Mouse (Mus musculus) ES-E14 (cell line): ENCODE results near the gene Cacng5. TPM values are rescaled to one million over a fixed set of nuclear protein-coding genes. Genes with fewer than 3 reads are reported as not detected.

Experiments used
- DNase-seq: peaks from one replicate; pipeline ENCODE4 v3.0.0-alpha.2; 2013; ENCODE audit warnings: low read depth, low spot score
- H3K27ac ChIP-seq: 2 replicates; pipeline ENCODE4 v1.5.1; 2012; ENCODE audit warnings: low read depth, mild to moderate bottlenecking, low read length, moderate library complexity, mixed read lengths; ENCODE audit not compliant: poor library complexity, insufficient read depth, severe bottlenecking
- H3K36me3 ChIP-seq: 2 replicates; pipeline ENCODE4 v1.6.1; 2012; ENCODE audit warnings: mild to moderate bottlenecking, low read length, moderate library complexity, mixed read lengths; ENCODE audit not compliant: control insufficient read depth, poor library complexity, insufficient read depth, severe bottlenecking
- H3K4me1 ChIP-seq, 2 experiments: fragments of 150-350 bp in 1 of 2; sonication (generic) in 1 of 2; 2 replicates each; pipeline ENCODE4 v1.6.1; 2012; ENCODE audit warnings: low read length in 2 of 2, mild to moderate bottlenecking in 1 of 2, mixed read lengths in 1 of 2; ENCODE audit not compliant: control insufficient read depth in 2 of 2, insufficient read depth in 2 of 2, poor library complexity in 1 of 2
- H3K4me3 ChIP-seq, 2 experiments: fragments of 150-350 bp in 1 of 2; sonication (generic) in 1 of 2; 2 replicates each; pipeline ENCODE4 v1.5.1; 2012; ENCODE audit warnings: low read length in 2 of 2, low read depth in 1 of 2, mild to moderate bottlenecking in 1 of 2, mixed read lengths in 1 of 2; ENCODE audit not compliant: insufficient read depth in 1 of 2, poor library complexity in 1 of 2, severe bottlenecking in 1 of 2
- H3K9ac ChIP-seq: 2 replicates; pipeline ENCODE4 v1.6.1; 2012; ENCODE audit warnings: low read depth, mild to moderate bottlenecking, low read length, mixed read lengths; ENCODE audit not compliant: poor library complexity, insufficient read depth, severe bottlenecking
- H3K9me3 ChIP-seq: fragments of 150-350 bp; sonication (generic); 2 replicates; pipeline ENCODE4 v1.6.1; 2012; ENCODE audit warnings: low read depth, mild to moderate bottlenecking, low read length; ENCODE audit not compliant: control insufficient read depth, insufficient read depth
- CHD2 ChIP-seq: IDR thresholded peaks from 2 replicates; pipeline ENCODE4 v1.6.1; 2014; ENCODE audit warnings: mild to moderate bottlenecking, low read depth, low read length, inconsistent platforms
- HCFC1 ChIP-seq: IDR thresholded peaks from 2 replicates; pipeline ENCODE4 v1.6.1; 2012; ENCODE audit warnings: low read length, inconsistent platforms, borderline replicate concordance; ENCODE audit not compliant: insufficient read depth
- MAFK ChIP-seq: IDR thresholded peaks from 2 replicates; pipeline ENCODE4 v1.6.1; 2014; ENCODE audit warnings: mild to moderate bottlenecking, low read depth, low read length, inconsistent platforms; ENCODE audit not compliant: insufficient read depth
- ZC3H11A ChIP-seq: IDR thresholded peaks from 2 replicates; pipeline ENCODE4 v1.6.1; 2012; ENCODE audit warnings: low read depth, mild to moderate bottlenecking, inconsistent platforms, low read length, borderline replicate concordance
- ZNF384 ChIP-seq: IDR thresholded peaks from 2 replicates; pipeline ENCODE4 v1.6.1; 2012; ENCODE audit warnings: low read depth, low read length, inconsistent platforms
- in situ Hi-C, 2 experiments: fragments of 600-800 bp; cut with MboI; formaldehyde crosslinking; loops; one replicate each; pipeline ENCODE4 v1.15.1; 2025; ENCODE audit warnings: low sequenced_read_pairs in 2 of 2, inconsistent platforms in 1 of 2; ENCODE audit not compliant: unreplicated experiment in 2 of 2
- total RNA-seq: library from RNA; depleted of rRNA; stranded (reverse); fragments of 300-350 nt; gene quantifications from 2 replicates; pipeline ENCODE4 v1.2.3, GENCODE M21; 2012

Cacng5 gene
- total RNA-seq, 1 experiment = 0.40 TPM

DNA sequence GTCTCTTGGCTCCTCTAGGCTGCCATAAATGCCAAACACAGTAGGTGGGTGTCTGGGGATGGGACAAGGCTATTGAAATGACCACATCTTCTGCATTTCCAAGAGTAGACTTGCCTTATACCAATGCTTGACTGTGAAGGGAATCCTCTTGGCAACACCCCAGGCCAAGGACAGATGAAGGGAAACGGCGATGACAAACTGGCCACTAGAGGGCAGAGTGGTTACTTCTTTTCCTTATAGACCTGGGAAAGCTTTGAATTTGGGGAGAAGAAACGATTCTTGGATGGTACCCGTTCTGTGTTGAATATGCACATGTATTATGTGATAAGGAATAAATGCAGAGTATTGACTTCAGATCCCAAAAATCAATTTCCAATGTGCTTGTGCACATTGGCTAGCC lies 50.8 kb downstream of the Cacng5 start:
- H3K36me3 ChIP-seq = no peaks in the 10 kb centered on the region
- no peak overlapping the region for H3K27ac ChIP-seq
- H3K4me1 ChIP-seq = peaks cover 0 to 2% of the 10 kb centered on the region in 2 experiments; a peak in 1 of 4 replicates
- no peak overlapping the region for H3K9ac ChIP-seq
- in situ Hi-C loops = loop anchor here (5.0 to 25.0 kb wide), 3 partner anchors 118 to 523 kb away; no protein-coding TSS in a partner anchor
- peak; percentile 65 for DNase-seq
- no peaks in the 10 kb centered on the region for H3K9me3 ChIP-seq
- H3K4me3 ChIP-seq = no peak overlapping the region
- TF ChIP-seq CHD2 (no peak), ZNF384 (no peak), MAFK (no peak), ZC3H11A (peak; percentile 39; the same call in 1 of the 2 replicates)

DNA sequence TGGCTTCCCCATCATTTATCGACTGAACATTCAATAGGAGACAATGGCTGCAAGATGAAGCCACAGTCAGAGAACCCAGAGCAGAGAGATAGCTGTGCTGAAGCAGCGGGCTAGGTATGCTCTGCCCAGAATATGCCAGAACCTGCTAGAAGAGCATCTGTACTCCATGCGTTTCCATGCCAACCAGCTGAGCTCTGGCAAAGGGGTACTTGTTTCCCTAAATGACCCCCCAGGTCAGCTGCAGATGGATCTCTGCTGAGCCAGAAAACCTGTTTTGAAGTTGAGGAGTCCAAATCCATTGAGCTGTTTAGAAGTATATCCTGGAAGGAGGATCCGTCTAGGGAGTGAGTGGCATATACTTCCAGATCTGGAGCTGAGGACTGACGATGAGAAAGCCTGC lies 53.1 kb downstream of the Cacng5 start:
- H3K9ac ChIP-seq = no peak overlapping the region
- no peak overlapping the region for H3K4me3 ChIP-seq
- H3K36me3 ChIP-seq = no peaks in the 10 kb centered on the region
- TF ChIP-seq CHD2 (no peak), ZC3H11A (no peak), ZNF384 (no peak)
- H3K9me3 ChIP-seq = no peaks in the 10 kb centered on the region
- H3K4me1 ChIP-seq = no peaks in the 10 kb centered on the region
- in situ Hi-C loops = loop anchor here (5.0 to 25.0 kb wide), 3 partner anchors 121 to 526 kb away; no protein-coding TSS in a partner anchor
- no peak overlapping the region for H3K27ac ChIP-seq
- no peak for DNase-seq

DNA sequence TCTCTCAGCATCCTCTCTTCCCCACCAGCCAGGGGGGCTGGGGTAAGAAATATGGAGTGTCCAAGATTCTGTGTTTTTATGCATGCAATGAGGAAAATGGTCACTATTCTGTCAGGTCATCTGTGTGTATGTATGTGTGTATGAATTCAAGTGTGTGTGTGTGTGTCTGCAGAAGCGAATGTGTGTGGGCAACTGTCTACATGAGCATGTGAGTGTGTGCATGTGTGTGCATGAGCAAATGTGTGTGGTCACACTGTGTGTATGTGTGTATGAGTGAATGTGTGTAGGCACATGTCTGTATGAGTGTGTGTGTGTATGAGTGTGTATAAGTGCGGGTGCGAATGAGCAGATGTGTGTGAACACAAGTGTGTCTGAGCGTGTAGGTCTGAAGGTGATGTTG lies 55.0 kb downstream of the Cacng5 start:
- Histone ChIP-seq H3K4me3 (no peak overlapping the region), H3K36me3 (no peaks in the 10 kb centered on the region), H3K9me3 (no peaks in the 10 kb centered on the region), H3K4me1 (no peaks in the 10 kb centered on the region), H3K27ac (no peak overlapping the region), H3K9ac (no peak overlapping the region)
- in situ Hi-C loops = loop anchor here (5.0 to 25.0 kb wide), 3 partner anchors 122 to 527 kb away; no protein-coding TSS in a partner anchor
- no peak for DNase-seq
- TF ChIP-seq MAFK (no peak), CHD2 (no peak), ZNF384 (no peak), HCFC1 (no peak), ZC3H11A (no peak)

DNA sequence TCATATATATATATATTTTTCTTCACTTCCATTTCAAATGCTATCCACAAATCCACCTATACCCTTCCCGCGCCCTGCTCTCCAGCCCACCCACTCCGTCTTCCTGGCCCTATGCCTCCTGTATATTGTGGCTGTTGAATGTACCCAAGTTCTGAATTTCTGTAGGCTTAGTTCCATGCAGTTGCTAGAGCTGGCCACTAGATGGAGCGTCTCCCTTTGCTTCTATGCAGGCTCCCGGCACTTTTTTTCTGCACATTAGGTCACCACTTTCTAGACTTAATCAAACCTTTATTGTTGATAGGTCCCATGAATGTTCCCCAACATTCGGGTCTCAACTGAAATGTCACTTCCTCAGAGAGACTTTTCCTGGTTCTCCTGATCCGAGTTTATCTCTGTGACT lies 55.6 kb downstream of the Cacng5 start:
- Histone ChIP-seq H3K9ac (no peak overlapping the region), H3K9me3 (no peaks in the 10 kb centered on the region), H3K27ac (no peak overlapping the region), H3K4me3 (no peak overlapping the region), H3K4me1 (no peaks in the 10 kb centered on the region), H3K36me3 (no peaks in the 10 kb centered on the region)
- TF ChIP-seq ZNF384 (peak; percentile 76; the same call in 1 of the 2 replicates), HCFC1 (no peak), CHD2 (no peak), MAFK (no peak), ZC3H11A (peak; percentile 61)
- peak; percentile 45 for DNase-seq
- in situ Hi-C loops = loop anchor here in 1 of 2 experiments (25.0 kb wide), 1 partner anchor 528 kb away; no protein-coding TSS in a partner anchor

DNA sequence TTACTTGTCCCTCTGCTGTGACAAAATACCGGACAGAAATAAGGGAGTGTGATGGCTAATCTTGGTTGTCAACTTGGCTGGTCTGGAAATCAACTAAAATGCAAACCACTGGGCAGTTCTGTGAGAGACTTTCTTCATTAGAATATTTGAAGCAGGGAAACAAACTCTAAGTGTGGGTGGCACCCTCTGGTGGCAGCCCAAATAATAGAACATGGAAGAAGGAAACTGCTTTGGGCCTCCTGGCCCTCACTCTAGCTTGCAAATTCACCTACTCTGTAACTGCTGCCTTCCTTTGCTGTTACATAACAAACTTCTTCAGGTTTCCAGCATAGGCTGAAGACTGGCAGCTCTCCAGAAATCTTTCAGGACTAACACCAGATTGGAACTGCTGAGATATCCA lies 61.8 kb downstream of the Cacng5 start:
- H3K36me3 ChIP-seq = no peaks in the 10 kb centered on the region
- H3K4me3 ChIP-seq = no peak overlapping the region
- H3K27ac ChIP-seq = no peak overlapping the region
- DNase-seq = peak; percentile 34
- TF ChIP-seq MAFK (no peak), HCFC1 (no peak), ZC3H11A (peak; percentile 56; the same call in 1 of the 2 replicates), ZNF384 (no peak)
- no peaks in the 10 kb centered on the region for H3K4me1 ChIP-seq
- in situ Hi-C loops = loop anchor here in 1 of 2 experiments (25.0 kb wide), 1 partner anchor 534 kb away; no protein-coding TSS in a partner anchor
- no peak overlapping the region for H3K9ac ChIP-seq
- no peaks in the 10 kb centered on the region for H3K9me3 ChIP-seq
